Mouse (Mus musculus): ENCODE data around the gene Wfdc18. TPM values are rescaled to one million over a fixed set of nuclear protein-coding genes. Genes with fewer than 3 reads are reported as not detected.

The Wfdc18 gene
- polyA plus RNA-seq (2015; fragmentation: Nextera tagmentation; extraction: Ambion mirVana): 1.3 and 2.7 TPM in 2 replicates

GRCm38 (mm10) chr11:83708715-83709114 is at the start of gene Wfdc18:
Wfdc18 (plus strand) TSS chr11:83709015.

GRCm38 (mm10) chr11:83662204-83662603 is 46.6 kb upstream of the Wfdc18 start, which contains the start of gene Ccl4:
Ccl4 (plus strand) TSS chr11:83662584.

GRCm38 (mm10) chr11:83703705-83704104 is 5.1 kb upstream of the Wfdc18 start, which contains the start of gene Wfdc17:
Wfdc17 (plus strand) TSS chr11:83703991.

GRCm38 (mm10) chr11:83746681-83747080 is 37.9 kb downstream of the Wfdc18 start, which contains the start of gene Wfdc21:
Wfdc21 (plus strand) TSS chr11:83746940.

GRCm38 (mm10) chr11:83753581-83754181 is 44.9 kb downstream of the Wfdc18 start, which contains the start of gene Heatr6:
Heatr6 (plus strand) TSS chr11:83753696.

Other genes starting within 250 kb of the Wfdc18 start
- gene Mmp28, start 245.9 kb upstream of the Wfdc18 start, polyA plus RNA-seq (2015; fragmentation: Nextera tagmentation; extraction: Ambion mirVana): 1.9 and 3.2 TPM in 2 replicates
- 4.9 and 6.5 TPM in 2 replicates for gene Taf15, start 235.9 kb upstream of the Wfdc18 start, polyA plus RNA-seq (2015; fragmentation: Nextera tagmentation; extraction: Ambion mirVana)
- gene Heatr9, start 186.8 kb upstream of the Wfdc18 start, polyA plus RNA-seq (2015; fragmentation: Nextera tagmentation; extraction: Ambion mirVana): not detected in 2 replicates
- gene Ccl5, start 178.5 kb upstream of the Wfdc18 start, polyA plus RNA-seq (2015; fragmentation: Nextera tagmentation; extraction: Ambion mirVana): 1.9 and 4.3 TPM in 2 replicates
- 23.0 and 30.6 TPM in 2 replicates for gene Ccl9, start 130.4 kb upstream of the Wfdc18 start, polyA plus RNA-seq (2015; fragmentation: Nextera tagmentation; extraction: Ambion mirVana)
- 76.3 and 108 TPM in 2 replicates for gene Ccl6, start 115.9 kb upstream of the Wfdc18 start, polyA plus RNA-seq (2015; fragmentation: Nextera tagmentation; extraction: Ambion mirVana)
- not detected in 2 replicates for gene Rpl9-ps1, start 63.4 kb upstream of the Wfdc18 start, polyA plus RNA-seq (2015; fragmentation: Nextera tagmentation; extraction: Ambion mirVana)
- 1.1 and 1.5 TPM in 2 replicates for gene Ccl3, start 59.7 kb upstream of the Wfdc18 start, polyA plus RNA-seq (2015; fragmentation: Nextera tagmentation; extraction: Ambion mirVana)
- gene Ccl4, start 46.4 kb upstream of the Wfdc18 start, polyA plus RNA-seq (2015; fragmentation: Nextera tagmentation; extraction: Ambion mirVana): 2.0 and 2.8 TPM in 2 replicates
- 25.4 and 59.9 TPM in 2 replicates for gene Wfdc17, start 5.0 kb upstream of the Wfdc18 start, polyA plus RNA-seq (2015; fragmentation: Nextera tagmentation; extraction: Ambion mirVana)
- 6.7 and 13.8 TPM in 2 replicates for gene Wfdc21, start 37.9 kb downstream of the Wfdc18 start, polyA plus RNA-seq (2015; fragmentation: Nextera tagmentation; extraction: Ambion mirVana)
- 11.0 and 13.4 TPM in 2 replicates for gene Heatr6, start 44.7 kb downstream of the Wfdc18 start, polyA plus RNA-seq (2015; fragmentation: Nextera tagmentation; extraction: Ambion mirVana)
- 1.3 and 2.8 TPM in 2 replicates for gene Hnf1b, start 141.0 kb downstream of the Wfdc18 start, polyA plus RNA-seq (2015; fragmentation: Nextera tagmentation; extraction: Ambion mirVana)
- gene Ddx52, start 233.0 kb downstream of the Wfdc18 start, polyA plus RNA-seq (2015; fragmentation: Nextera tagmentation; extraction: Ambion mirVana): 29.7 and 36.6 TPM in 2 replicates

All from adrenal gland, postnatal 0 days (tissue).